Mouse (Mus musculus) hindbrain, embryonic 16.5 days (tissue): ENCODE data around the gene Mto1. TPM values are rescaled to one million over a fixed set of nuclear protein-coding genes. Genes with fewer than 3 reads are reported as not detected.

Experiments used
- ATAC-seq: fragments of 200-750 bp; cut with Nextera tagmentation; 2 replicates; pipeline ENCODE4 v1.8.0; 2017; ENCODE audit warnings: moderate TSS enrichment, moderate library complexity
- H3K27ac ChIP-seq: fragments of 300-500 bp; sonication (generic); 2 replicates; pipeline ENCODE4 v1.5.1; 2014; ENCODE audit warnings: low read depth, mild to moderate bottlenecking, control low read depth, low read length, moderate library complexity
- H3K27me3 ChIP-seq: fragments of 300-500 bp; sonication (generic); replicated peaks from 2 replicates; pipeline ENCODE4 v1.6.1; 2014; ENCODE audit warnings: low read length; ENCODE audit not compliant: control insufficient read depth, insufficient read depth
- H3K36me3 ChIP-seq: fragments of 300-500 bp; sonication (generic); 2 replicates; pipeline ENCODE4 v1.6.1; 2014; ENCODE audit warnings: mild to moderate bottlenecking, low read length, moderate library complexity, mixed read lengths; ENCODE audit not compliant: control insufficient read depth, insufficient read depth
- H3K4me1 ChIP-seq: fragments of 300-500 bp; sonication (generic); 2 replicates; pipeline ENCODE4 v1.6.1; 2014; ENCODE audit warnings: low read depth, low read length; ENCODE audit not compliant: control insufficient read depth, insufficient read depth
- H3K4me2 ChIP-seq: fragments of 300-500 bp; sonication (generic); 2 replicates; pipeline ENCODE4 v1.6.1; 2014; ENCODE audit warnings: mild to moderate bottlenecking, low read length, control low read depth, moderate library complexity
- H3K4me3 ChIP-seq: fragments of 300-500 bp; sonication (generic); 2 replicates; pipeline ENCODE4 v1.5.1; 2014; ENCODE audit warnings: mild to moderate bottlenecking, low read length, control low read depth, moderate library complexity
- H3K9ac ChIP-seq: fragments of 300-500 bp; sonication (generic); 2 replicates; pipeline ENCODE4 v1.6.1; 2014; ENCODE audit warnings: low read depth, mild to moderate bottlenecking, control low read depth, low read length, moderate library complexity
- H3K9me3 ChIP-seq: fragments of 300-500 bp; sonication (generic); 2 replicates; pipeline ENCODE4 v1.6.1; 2014; ENCODE audit warnings: mild to moderate bottlenecking, low read length, moderate library complexity; ENCODE audit not compliant: control insufficient read depth
- WGBS: fragments of 180-500 bp; shearing (Covaris S2); extraction: QIAGEN DNeasy Blood & Tissue Kit; methylation state at CpG from one replicate; pipeline ENCODE4 v1.1.7; 2014; 5-methylcytosine and 5-hydroxymethylcytosine counted together
- polyA plus RNA-seq: library from polyadenylated mRNA; unstranded; fragments of >200 nt; fragmentation: Nextera tagmentation; extraction: Ambion mirVana; gene quantifications from 2 replicates; pipeline ENCODE4 v1.2.1, GENCODE M21; 2015

Mto1 gene
- polyA plus RNA-seq, 1 experiment from 2014 or later, result 30.0 TPM

- H3K4me1 ChIP-seq, result peaks cover 10% of the 10 kb centered on the region
- H3K9ac ChIP-seq, result no peak overlapping the region
- H3K4me2 ChIP-seq, result no peak overlapping the region
- WGBS, result 73% methylated on average over 5 of the region's 5 CpGs
- no peaks in the 10 kb centered on the region for H3K36me3 ChIP-seq
- ATAC-seq, result no peak
- no peak overlapping the region for H3K27ac ChIP-seq
- H3K27me3 ChIP-seq, result peaks cover 45% of the 10 kb centered on the region
- H3K9me3 ChIP-seq, result no peaks in the 10 kb centered on the region
- H3K4me3 ChIP-seq, result no peak overlapping the region
These were observed 8.6 kb upstream of the Mto1 start for GRCm38 (mm10) chr9:78439426-78439825.

DNA sequence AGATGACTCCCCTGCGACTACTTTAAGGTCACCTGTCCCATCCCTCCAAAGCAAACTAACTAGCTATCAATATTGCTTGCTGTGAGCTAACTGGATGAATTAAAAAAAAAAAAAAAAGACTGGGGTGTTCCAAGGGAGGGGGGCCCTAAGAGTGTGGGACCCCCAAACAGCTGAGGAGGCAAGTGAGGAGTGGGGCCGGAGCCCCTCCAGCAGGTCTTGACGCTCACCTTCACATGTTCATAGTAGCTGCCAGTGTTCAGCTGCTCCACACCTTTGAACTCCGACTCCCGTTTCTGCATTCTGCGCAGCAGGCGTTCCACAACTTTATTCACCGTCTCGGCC, 5.8 kb upstream of the Mto1 start:
- Histone ChIP-seq H3K27me3 (peaks cover 51% of the 10 kb centered on the region), H3K4me3 (peak overlapping the region; percentile 44), H3K9me3 (no peaks in the 10 kb centered on the region), H3K4me2 (peak overlapping the region; percentile 75), H3K9ac (no peak overlapping the region; the same call in 1 of the 2 replicates), H3K27ac (no peak overlapping the region), H3K36me3 (no peaks in the 10 kb centered on the region), H3K4me1 (peaks cover 10% of the 10 kb centered on the region)
- WGBS, result under 1% methylated on average over 9 of the region's 9 CpGs
- no peak for ATAC-seq

DNA sequence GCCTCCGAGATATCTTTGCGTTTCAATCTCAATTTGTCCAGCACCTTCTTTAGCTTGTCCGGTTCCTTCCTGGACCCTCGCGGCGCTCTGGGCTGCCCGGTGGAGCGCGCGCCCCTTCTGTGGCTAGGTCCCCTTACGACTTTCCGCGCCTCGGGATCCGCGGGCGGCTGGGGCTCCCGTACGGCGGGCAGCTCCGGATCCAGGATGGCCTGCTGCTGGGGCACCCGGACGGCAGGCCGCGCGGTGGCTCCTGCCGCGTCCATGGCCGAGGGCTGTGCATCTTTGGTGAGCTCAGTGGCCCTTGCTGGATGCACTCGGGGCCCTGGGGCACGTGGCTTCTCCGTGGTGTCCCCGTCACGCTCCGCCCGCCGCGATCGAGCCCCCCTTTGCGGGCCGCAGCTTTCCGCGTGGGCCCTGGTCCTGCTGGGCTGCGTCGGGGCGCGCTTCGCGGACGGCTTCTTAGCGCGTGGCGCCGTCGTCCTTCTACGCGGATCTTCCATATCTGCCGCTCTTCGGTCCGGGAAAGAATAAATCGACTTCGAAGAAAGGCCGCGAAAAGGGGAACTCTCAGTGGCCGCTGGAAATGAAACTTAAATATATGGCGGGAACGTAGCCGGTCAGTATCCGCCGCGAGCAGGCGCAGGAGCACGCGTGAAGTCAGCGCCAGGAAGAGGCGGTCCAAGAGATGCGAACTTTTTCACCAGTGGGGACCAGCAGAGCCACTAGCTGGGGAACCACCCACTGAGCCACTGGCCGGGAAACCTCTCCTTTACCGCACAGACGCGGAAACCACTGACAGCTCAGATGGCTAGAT, 5.2 kb upstream of the Mto1 start, which contains the start of gene Cgas:
TSS of gene Cgas (minus strand) at position 659 of the 814 bp plus-strand sequence.
- Histone ChIP-seq H3K36me3 (no peaks in the 10 kb centered on the region), H3K4me2 (peak within 1 kb of the TSS; percentile 75), H3K4me3 (peak within 1 kb of the TSS; percentile 44), H3K27me3 (peaks cover 51% of the 10 kb centered on the region), H3K9me3 (no peaks in the 10 kb centered on the region), H3K27ac (no peak within 1 kb of the TSS), H3K9ac (peak within 1 kb of the TSS; percentile 62), H3K4me1 (peaks cover 10% of the 10 kb centered on the region)
- peak; percentile 55 for ATAC-seq
- under 1% methylated on average over 81 of the region's 81 CpGs for WGBS

GRCm38 (mm10) chr9:78447606-78447972, 419 bp upstream of the Mto1 start:
- peak overlapping the region; percentile 72 for H3K4me2 ChIP-seq
- H3K4me3 ChIP-seq, result peak overlapping the region; percentile 96
- no peaks in the 10 kb centered on the region for H3K9me3 ChIP-seq
- 23% methylated on average over 9 of the region's 9 CpGs for WGBS
- peaks cover 9% of the 10 kb centered on the region for H3K36me3 ChIP-seq
- H3K4me1 ChIP-seq, result peaks cover 15% of the 10 kb centered on the region
- peak overlapping the region; percentile 91 for H3K9ac ChIP-seq
- no peak overlapping the region for H3K27ac ChIP-seq
- H3K27me3 ChIP-seq, result peaks cover 24% of the 10 kb centered on the region
- ATAC-seq, result peak; percentile 13

DNA sequence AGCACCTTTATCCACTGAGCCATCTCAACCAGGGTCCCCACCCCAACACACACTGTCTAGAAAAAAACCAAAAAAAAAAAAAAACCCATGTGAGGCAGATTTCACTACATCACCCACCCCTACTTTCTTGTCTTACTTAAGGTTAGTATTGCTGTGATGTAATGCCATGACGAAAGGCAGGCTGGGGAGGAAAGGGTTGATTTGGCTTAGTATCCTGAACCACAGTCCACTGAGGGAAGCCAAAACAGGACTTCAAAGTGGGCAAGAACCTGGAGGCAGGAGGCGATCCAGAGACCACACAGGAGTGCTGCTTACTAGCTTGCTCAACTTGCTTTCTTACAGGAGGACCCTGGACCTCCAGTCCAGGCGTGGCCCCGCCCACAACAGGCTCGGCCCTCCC, 2.4 kb downstream of the Mto1 start:
- no peak overlapping the region for H3K4me2 ChIP-seq
- no peak overlapping the region for H3K9ac ChIP-seq
- H3K27me3 ChIP-seq, result no peaks in the 10 kb centered on the region; the same call in 1 of the 2 replicates
- 73% methylated on average over 5 of the region's 5 CpGs for WGBS
- H3K4me1 ChIP-seq, result peaks cover 10% of the 10 kb centered on the region
- no peak overlapping the region for H3K27ac ChIP-seq
- H3K36me3 ChIP-seq, result peaks cover 20% of the 10 kb centered on the region
- no peaks in the 10 kb centered on the region for H3K9me3 ChIP-seq
- no peak for ATAC-seq
- no peak overlapping the region for H3K4me3 ChIP-seq

DNA sequence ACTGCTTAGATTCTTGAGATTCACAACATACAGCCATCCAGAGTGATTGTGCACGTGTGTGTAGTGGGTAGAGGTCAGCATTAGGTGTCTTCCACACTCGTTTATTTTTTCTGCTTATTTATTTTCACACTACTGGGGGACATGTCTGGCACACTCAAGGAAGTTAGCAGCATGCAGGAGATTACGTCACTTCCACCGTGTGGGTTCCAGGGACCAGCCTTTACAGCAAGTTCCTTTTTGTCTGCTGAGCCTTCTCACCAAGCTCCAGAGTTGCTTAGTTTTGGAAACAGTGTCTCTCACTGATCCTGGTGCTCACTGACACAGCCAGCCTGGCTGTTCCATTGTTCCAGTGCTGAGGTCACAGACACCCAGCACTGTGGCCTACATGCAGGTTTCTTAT, 3.4 kb downstream of the Mto1 start:
- no peak for ATAC-seq
- peaks cover 10% of the 10 kb centered on the region for H3K4me1 ChIP-seq
- H3K27me3 ChIP-seq, result no peaks in the 10 kb centered on the region
- H3K4me2 ChIP-seq, result no peak overlapping the region
- 84% methylated on average over 4 of the region's 4 CpGs for whole genome bisulfite sequencing
- H3K9ac ChIP-seq, result no peak overlapping the region
- H3K36me3 ChIP-seq, result peaks cover 20% of the 10 kb centered on the region
- no peaks in the 10 kb centered on the region for H3K9me3 ChIP-seq
- H3K4me3 ChIP-seq, result no peak overlapping the region
- H3K27ac ChIP-seq, result no peak overlapping the region

DNA sequence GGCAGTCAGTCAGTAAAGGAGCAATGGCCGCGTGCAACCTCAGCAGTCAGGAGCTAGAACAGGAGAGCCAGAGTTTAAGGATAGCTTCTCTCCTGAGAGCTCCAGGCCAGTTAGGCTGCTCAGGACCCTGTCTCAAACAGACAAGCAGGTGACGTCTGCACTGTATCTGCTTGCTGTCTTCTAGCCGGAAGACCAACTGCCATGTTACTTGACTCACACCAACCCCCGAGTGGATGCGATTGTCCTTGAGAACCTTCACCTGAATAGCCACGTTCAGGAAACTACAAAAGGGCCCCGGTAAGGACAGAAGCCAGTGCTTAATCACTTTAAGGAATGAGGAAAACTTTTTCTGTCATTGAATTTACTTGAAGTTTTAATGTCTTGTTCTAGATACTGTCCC, 9.0 kb downstream of the Mto1 start:
- 90% methylated on average over 8 of the region's 8 CpGs for WGBS
- ATAC-seq, result no peak
- peaks cover 34% of the 10 kb centered on the region for H3K36me3 ChIP-seq

DNA sequence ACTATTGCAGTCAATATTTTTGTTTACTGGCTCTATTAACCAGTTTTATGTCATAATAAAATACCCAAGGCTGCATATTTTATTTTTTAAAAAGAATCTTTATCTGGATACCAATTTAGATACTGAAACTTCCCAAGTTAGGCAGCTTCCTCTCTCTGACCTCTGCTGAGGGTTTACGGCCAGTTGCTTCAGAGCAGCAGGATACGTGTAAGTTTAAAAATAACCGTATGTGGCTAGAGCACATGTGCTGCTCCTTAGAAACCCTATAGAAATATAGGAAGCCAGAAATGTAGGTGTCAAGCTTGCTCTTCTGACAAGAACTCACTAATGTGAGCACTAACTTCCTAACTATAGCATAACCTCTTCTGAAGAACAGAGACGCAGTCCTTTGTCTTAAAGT, 15.3 kb downstream of the Mto1 start:
- Histone ChIP-seq H3K9ac (no peak overlapping the region), H3K4me1 (no peaks in the 10 kb centered on the region), H3K36me3 (peaks cover 33% of the 10 kb centered on the region), H3K27me3 (no peaks in the 10 kb centered on the region), H3K27ac (no peak overlapping the region), H3K9me3 (no peaks in the 10 kb centered on the region), H3K4me3 (no peak overlapping the region), H3K4me2 (no peak overlapping the region)
- no peak for ATAC-seq
- 94% methylated on average over 4 of the region's 4 CpGs for WGBS

More for the DNA sequence above, 9.0 kb downstream of the Mto1 start:
- no peaks in the 10 kb centered on the region for H3K9me3 ChIP-seq
- no peaks in the 10 kb centered on the region for H3K27me3 ChIP-seq
- H3K4me2 ChIP-seq, result no peak overlapping the region
- H3K9ac ChIP-seq, result no peak overlapping the region
- H3K4me1 ChIP-seq, result no peaks in the 10 kb centered on the region
- no peak overlapping the region for H3K4me3 ChIP-seq
- no peak overlapping the region for H3K27ac ChIP-seq

DNA sequence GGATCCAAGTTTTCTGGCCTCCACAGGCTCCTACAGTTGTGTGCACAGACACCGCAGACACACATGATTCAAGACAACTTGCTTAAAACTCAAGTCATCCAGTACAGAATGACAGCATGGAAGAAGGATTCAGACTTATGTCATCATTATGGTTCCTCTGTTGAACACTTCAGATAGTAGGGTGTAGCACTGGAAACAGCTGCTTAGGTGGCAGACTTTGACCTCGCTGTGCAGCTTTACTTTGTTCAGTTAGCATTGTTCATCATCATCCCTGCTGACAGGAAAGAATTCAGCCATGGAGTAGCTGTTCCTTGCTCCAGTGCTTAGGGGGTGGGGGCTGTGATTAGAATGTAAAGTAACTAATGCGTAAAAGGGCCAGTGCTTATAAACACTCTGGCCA, 17.7 kb downstream of the Mto1 start:
- Histone ChIP-seq H3K27ac (no peak overlapping the region), H3K4me3 (no peak overlapping the region), H3K27me3 (no peaks in the 10 kb centered on the region), H3K9me3 (no peaks in the 10 kb centered on the region), H3K4me2 (no peak overlapping the region), H3K4me1 (no peaks in the 10 kb centered on the region), H3K36me3 (peaks cover 37% of the 10 kb centered on the region), H3K9ac (no peak overlapping the region)
- no peak for ATAC-seq
- 92% methylated on average over 3 of the region's 3 CpGs for WGBS
